Mouse (Mus musculus): ENCODE measurements around the gene Thsd4.

- TF ChIP-seq GATA1 (IDR thresholded peaks at IDR 0.05; ENCODE audit: borderline replicate concordance, low read length) (no peak), FLI1 (IDR thresholded peaks at IDR 0.05; ENCODE audit: low read length) (no peak)
These were observed 215.6 kb downstream of the Thsd4 start for GRCm38 (mm10) chr9:60306241-60306640.
